ENCODE assay signal across 9 mouse cellular contexts in genomic region chr11:19962796-19963195, GRCm38 (mm10). TPM values are rescaled to one million over a fixed set of nuclear protein-coding genes. Genes with fewer than 3 reads are reported as not detected.
DNase-seq lines count a peak whose midpoint lies in the region; ATAC-seq and TF ChIP-seq lines count a peak whose summit lies in the region.
"Had no signal": no experiment of that assay in that cellular context is flagged by ENCODE, and none has a peak within 500 bp of the region (broad histone marks: within the 10 kb centered on the region; RNA-seq: fewer than 3 reads in every experiment).

No protein-coding gene starts in this region.

- WGBS in kidney, adult 2 months: 13% methylated on average over 5 of the region's 5 CpGs
- 15% methylated on average over 5 of the region's 5 CpGs for WGBS in neural tube, embryonic 15.5 days

- H3K4me2 ChIP-seq in neural tube, embryonic 15.5 days: no peak overlapping the region
- H3K4me2 ChIP-seq: midbrain, embryonic 12.5 days had no signal

- DNase-seq in heart, adult 8-10 months (ENCODE audit: low spot score): peak; percentile 46
- DNase-seq in heart, postnatal 4 days: no peak
- DNase-seq in kidney, adult 2 months: peak; percentile 71
- DNase-seq in adrenal gland, postnatal 10 days: no peak
- DNase-seq in embryo, embryonic 11 days: no peak
- DNase-seq in testis, postnatal 10 days (ENCODE audit: low spot score): no peak

- TF ChIP-seq POLR2A in kidney, adult 2 months (IDR thresholded peaks at IDR 0.05; ENCODE audit: low read depth, low read length): no peak

- peak overlapping the region; percentile 50 for H3K4me3 ChIP-seq in brown adipose tissue, adult 24 weeks (ENCODE audit: insufficient read depth, low read depth, low read length)
- peak overlapping the region; percentile 1; the same call in 1 of the 2 replicates for H3K4me3 ChIP-seq in kidney, adult 2 months (ENCODE audit: insufficient read depth, low read depth, low read length)
- no peak overlapping the region for H3K4me3 ChIP-seq in neural tube, embryonic 15.5 days (replicated peaks)
- H3K4me3 ChIP-seq: midbrain, embryonic 12.5 days had no signal

- H3K36me3 ChIP-seq in kidney, adult 2 months (ENCODE audit: control insufficient read depth, insufficient read depth, low read length): no peaks in the 10 kb centered on the region
- no peaks in the 10 kb centered on the region for H3K36me3 ChIP-seq in neural tube, embryonic 15.5 days
- H3K36me3 ChIP-seq: midbrain, embryonic 12.5 days had no signal

- H3K27ac ChIP-seq in brown adipose tissue, adult 24 weeks (replicated peaks; ENCODE audit: low read depth, low read length): peak overlapping the region; percentile 95
- peak overlapping the region; percentile 88 for H3K27ac ChIP-seq in kidney, adult 2 months (ENCODE audit: insufficient read depth, low read depth, low read length)
- 0 out of 2 replicates have a peak overlapping the region, but pooled peaks have one; percentile 23 for H3K27ac ChIP-seq in neural tube, embryonic 15.5 days (replicated peaks)
- H3K27ac ChIP-seq: midbrain, embryonic 12.5 days had no signal

- no peaks in the 10 kb centered on the region for H3K27me3 ChIP-seq in kidney, adult 2 months (replicated peaks; ENCODE audit: control insufficient read depth, insufficient read depth, low read length)
- H3K27me3 ChIP-seq in neural tube, embryonic 15.5 days (replicated peaks): no peaks in the 10 kb centered on the region
- H3K27me3 ChIP-seq: midbrain, embryonic 12.5 days had no signal

- H3K9ac ChIP-seq in neural tube, embryonic 15.5 days (replicated peaks): no peak overlapping the region
- H3K9ac ChIP-seq: midbrain, embryonic 12.5 days had no signal

- TF ChIP-seq CTCF in kidney, adult 2 months (conservative IDR thresholded peaks at IDR 0.05; ENCODE audit: insufficient read depth, insufficient read length, low read depth, low read length): no peak

- no peaks in the 10 kb centered on the region for H3K9me3 ChIP-seq in neural tube, embryonic 15.5 days (replicated peaks)
- H3K9me3 ChIP-seq: midbrain, embryonic 12.5 days had no signal

- H3K4me1 ChIP-seq in brown adipose tissue, adult 24 weeks (ENCODE audit: control insufficient read depth, insufficient read depth, insufficient read length, low read length): peaks cover 41% of the 10 kb centered on the region
- peaks cover 45% of the 10 kb centered on the region for H3K4me1 ChIP-seq in kidney, adult 2 months (ENCODE audit: control insufficient read depth, insufficient read depth, low read length)
- H3K4me1 ChIP-seq in neural tube, embryonic 15.5 days: peaks cover 34% of the 10 kb centered on the region

- peak; percentile 46; the same call in 1 of the 2 replicates for ATAC-seq in neural tube, embryonic 15.5 days (ENCODE audit: low FRiP score)

RNA-seq across cellular contexts. Expression of gene Spred2, which starts 38.6 kb away (rescaled TPM):
- 10 to 100 TPM; 17.0 to 20.7 (median 20.0) TPM for total RNA-seq in heart, adult 8-10 months (2022)
- total RNA-seq in heart, postnatal 4 days (2021): 10 to 100 TPM; 27.9 to 28.2 TPM
- polyA plus RNA-seq in brown adipose tissue, adult 24 weeks (2012; ENCODE audit: insufficient read depth, insufficient read length, missing spikeins): 8.4 and 10.2 TPM in 2 replicates
- 20.0 and 21.2 TPM in 2 replicates for polyA plus RNA-seq in kidney, adult 2 months (2012; rRNA removed)
- 7.2 and 8.4 TPM in 2 replicates for polyA plus RNA-seq in neural tube, embryonic 15.5 days (2015; fragmentation: Nextera tagmentation; extraction: Ambion mirVana)
- total RNA-seq in adrenal gland, postnatal 10 days (2021): 10 to 100 TPM; 33.1 to 37.0 TPM

Comparison
In these comparisons a context has a peak if more than half of its experiments do, and no peak if none do; other contexts are left out.
1. DNase-seq: peak in heart, adult 8-10 months (single experiment) and kidney, adult 2 months (single experiment); none in heart, postnatal 4 days (single experiment), adrenal gland, postnatal 10 days (single experiment), embryo, embryonic 11 days (single experiment) and testis, postnatal 10 days (single experiment).
2. H3K27ac ChIP-seq: peak in every context shown above with its lines; median percentile 95 in brown adipose tissue, adult 24 weeks; 88 in kidney, adult 2 months; 23 in neural tube, embryonic 15.5 days.